Mouse (Mus musculus): ENCODE data around the gene Otud7a. TPM values are rescaled to one million over a fixed set of nuclear protein-coding genes. Genes with fewer than 3 reads are reported as not detected.

Gene Otud7a
- polyA plus RNA-seq, 1 experiment = not detected

DNA sequence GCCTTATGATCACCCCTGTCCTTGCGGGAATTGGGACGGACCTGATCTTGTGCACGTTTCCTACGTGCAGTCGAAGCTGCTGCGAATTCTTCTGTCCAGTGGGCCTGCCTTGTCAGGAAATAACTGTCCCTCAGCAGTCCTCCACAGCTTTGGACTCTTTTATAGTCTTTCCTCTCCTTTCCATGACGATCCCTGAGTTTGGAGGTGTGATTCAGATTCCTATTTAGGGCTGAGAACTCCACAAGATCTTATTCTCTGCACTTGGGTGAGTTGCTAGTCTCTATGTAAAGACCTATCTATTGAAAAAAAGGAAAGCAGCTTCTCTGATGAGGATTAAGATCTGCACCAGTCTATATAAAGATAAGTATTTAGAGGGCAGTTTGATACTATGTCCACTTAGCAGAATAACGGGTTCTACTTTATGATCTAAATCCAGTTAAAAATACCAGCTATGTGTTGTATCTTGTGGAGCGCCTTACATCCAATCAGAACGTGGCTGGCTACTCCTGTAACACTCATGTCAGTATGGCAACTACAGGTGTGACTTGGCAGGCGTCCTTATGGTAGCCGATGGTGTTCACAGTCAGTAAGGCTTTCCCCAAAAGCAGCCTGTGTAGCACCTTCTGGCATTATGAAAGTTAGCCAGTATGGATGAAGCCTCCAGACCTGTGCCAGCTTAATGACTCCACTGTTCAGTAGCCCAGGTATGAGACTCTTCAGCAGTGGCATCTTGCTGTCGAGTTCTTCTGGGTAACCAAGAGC is 274.8 kb downstream of the Otud7a start:
- no peak overlapping the region for H3K27ac ChIP-seq (replicated peaks; ENCODE audit: low read depth, low read length)
- no peak overlapping the region for H3K4me3 ChIP-seq (ENCODE audit: insufficient read depth, low read depth, low read length)
- no peaks in the 10 kb centered on the region for H3K4me1 ChIP-seq (ENCODE audit: control insufficient read depth, insufficient read depth, insufficient read length, low read length)

DNA sequence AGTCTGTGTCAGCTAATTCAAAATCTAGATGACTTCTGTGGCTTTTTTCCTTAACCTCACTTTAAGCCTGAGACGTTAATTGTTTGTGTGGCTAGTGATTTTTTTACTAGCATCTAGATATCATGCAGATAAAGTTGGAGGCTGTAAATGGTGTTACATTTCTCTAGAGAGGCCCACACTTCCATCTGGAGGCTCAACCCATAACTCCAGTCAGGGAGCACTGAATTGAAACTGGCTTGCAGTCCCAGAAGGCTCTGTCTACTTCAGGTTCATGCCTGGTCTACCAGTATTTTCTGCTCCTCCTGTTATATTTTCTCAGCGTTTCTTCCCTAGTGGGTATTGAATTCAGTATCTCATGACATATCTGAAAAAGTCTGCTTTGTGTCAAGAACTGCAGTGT is 276.1 kb downstream of the Otud7a start:
- no peak overlapping the region for H3K4me3 ChIP-seq (ENCODE audit: insufficient read depth, low read depth, low read length)
- no peaks in the 10 kb centered on the region for H3K4me1 ChIP-seq (ENCODE audit: control insufficient read depth, insufficient read depth, insufficient read length, low read length)
- no peak overlapping the region for H3K27ac ChIP-seq (replicated peaks; ENCODE audit: low read depth, low read length)

DNA sequence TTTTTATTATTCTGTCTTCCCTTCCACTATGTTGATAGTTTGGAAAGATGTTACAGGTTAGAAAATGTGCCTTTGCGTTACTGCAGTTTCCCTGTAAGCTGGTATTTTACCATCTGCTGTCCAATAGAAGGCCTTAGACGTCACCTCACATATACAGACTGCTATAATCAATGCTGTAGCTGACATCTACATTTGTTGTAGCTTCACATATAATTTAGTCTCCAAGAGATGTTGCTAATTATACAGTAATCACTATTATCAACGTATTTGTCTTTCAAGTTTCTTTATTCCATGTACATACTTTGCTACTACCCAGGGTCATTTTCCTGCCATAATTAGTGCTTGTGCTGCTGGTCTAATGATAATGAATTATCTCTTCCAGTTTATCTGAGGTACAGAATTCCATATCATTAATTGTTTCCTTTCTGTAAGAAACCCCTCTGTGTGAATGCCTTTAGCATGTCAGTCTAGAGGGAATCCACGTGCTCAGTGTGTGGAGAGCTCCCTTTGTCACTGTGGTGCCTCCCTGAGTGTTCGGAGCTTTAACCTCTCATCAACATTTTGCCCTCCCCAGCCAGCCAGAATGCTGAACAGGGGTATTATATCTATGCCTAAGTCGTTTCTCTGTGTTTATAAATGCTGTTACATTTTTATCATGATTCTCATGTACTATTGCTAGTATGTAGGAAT is 280.6 kb downstream of the Otud7a start:
- Histone ChIP-seq H3K4me1 (ENCODE audit: control insufficient read depth, insufficient read depth, insufficient read length, low read length) (no peaks in the 10 kb centered on the region), H3K27ac (replicated peaks; ENCODE audit: low read depth, low read length) (no peak overlapping the region), H3K4me3 (ENCODE audit: insufficient read depth, low read depth, low read length) (no peak overlapping the region)

DNA sequence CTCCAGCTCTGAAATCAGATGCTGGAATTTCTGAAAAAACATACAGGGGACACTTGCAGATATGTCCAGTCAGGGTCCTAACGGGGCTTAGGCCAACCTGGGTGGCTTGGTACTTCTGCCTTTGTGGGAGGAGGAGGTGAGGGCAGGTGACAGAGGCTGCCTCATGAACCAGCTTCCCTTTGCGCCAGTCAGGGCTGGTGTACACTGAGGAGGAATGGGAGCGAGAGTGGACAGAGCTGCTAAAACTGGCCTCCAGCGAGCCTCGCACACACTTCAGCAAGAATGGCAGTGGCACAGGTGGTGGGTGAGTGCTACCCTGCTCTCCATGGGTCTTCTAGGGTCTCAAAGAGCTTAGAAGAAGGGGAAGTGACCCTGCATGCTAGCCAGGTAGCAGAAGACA is 285.1 kb downstream of the Otud7a start:
- Histone ChIP-seq H3K27ac (replicated peaks; ENCODE audit: low read depth, low read length) (no peak overlapping the region), H3K4me3 (ENCODE audit: insufficient read depth, low read depth, low read length) (no peak overlapping the region), H3K4me1 (ENCODE audit: control insufficient read depth, insufficient read depth, insufficient read length, low read length) (no peaks in the 10 kb centered on the region)

DNA sequence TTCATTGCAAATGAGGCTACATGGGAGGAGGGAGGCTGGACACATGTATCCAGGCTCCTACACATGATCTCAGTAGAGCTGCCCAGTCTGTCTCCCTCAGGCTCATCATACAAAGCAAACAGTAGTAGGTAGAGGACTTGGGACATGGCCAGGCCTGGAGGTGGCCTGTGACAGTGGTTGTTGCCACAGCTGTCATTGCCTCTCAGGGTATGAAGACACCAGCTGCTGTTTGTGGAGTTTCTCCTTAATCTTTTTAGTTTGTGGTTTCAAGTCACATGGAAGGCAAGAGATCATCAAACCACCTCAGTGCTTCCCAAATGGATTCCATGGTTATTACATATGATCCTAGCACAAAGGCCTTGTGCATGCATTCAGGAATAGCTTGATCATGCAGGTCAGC is 285.5 kb downstream of the Otud7a start:
- no peak overlapping the region for H3K27ac ChIP-seq (replicated peaks; ENCODE audit: low read depth, low read length)
- no peaks in the 10 kb centered on the region for H3K4me1 ChIP-seq (ENCODE audit: control insufficient read depth, insufficient read depth, insufficient read length, low read length)
- H3K4me3 ChIP-seq (ENCODE audit: insufficient read depth, low read depth, low read length) = no peak overlapping the region

DNA sequence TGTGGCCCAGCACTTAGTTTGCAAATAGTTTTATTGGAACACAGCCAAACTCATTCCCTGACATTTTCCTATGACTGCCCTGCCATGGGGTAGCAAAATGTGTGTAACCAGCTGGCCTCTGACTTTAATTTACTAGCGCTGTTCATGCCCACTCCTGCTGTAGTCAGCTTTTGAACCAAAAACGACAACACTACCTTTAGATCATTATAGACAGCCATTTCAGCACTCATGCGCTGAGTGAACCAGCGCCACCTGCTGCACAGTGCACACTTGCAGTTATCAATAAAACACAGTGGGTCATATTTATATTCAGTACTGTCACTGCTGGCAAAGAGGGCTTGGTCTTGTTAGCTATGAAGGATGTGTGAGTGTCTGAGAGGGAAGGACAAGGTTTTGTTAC is 293.2 kb downstream of the Otud7a start:
- no peaks in the 10 kb centered on the region for H3K4me1 ChIP-seq (ENCODE audit: control insufficient read depth, insufficient read depth, insufficient read length, low read length)
- no peak overlapping the region for H3K4me3 ChIP-seq (ENCODE audit: insufficient read depth, low read depth, low read length)
- no peak overlapping the region for H3K27ac ChIP-seq (replicated peaks; ENCODE audit: low read depth, low read length)

DNA sequence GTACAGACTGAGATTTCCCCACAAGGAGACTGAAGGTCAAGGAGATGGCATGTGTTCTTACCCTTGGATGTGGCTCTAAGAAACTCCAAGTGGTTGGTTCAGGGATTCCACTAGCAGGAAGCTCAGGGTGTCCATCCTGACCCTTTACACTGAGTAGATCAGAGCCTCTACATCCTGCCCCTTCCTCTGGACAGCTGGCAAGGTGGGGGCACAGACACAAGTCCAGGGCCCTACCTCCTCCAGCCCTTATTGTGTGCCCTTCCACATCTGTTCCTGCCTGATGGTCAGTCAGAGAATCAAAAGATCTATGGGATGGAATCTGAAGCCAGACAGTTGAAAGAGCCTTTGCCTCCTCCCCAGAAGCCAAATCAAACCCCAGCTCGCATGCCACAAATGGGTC is 293.6 kb downstream of the Otud7a start:
- no peaks in the 10 kb centered on the region for H3K4me1 ChIP-seq (ENCODE audit: control insufficient read depth, insufficient read depth, insufficient read length, low read length)
- no peak overlapping the region for H3K27ac ChIP-seq (replicated peaks; ENCODE audit: low read depth, low read length)
- no peak overlapping the region for H3K4me3 ChIP-seq (ENCODE audit: insufficient read depth, low read depth, low read length)

DNA sequence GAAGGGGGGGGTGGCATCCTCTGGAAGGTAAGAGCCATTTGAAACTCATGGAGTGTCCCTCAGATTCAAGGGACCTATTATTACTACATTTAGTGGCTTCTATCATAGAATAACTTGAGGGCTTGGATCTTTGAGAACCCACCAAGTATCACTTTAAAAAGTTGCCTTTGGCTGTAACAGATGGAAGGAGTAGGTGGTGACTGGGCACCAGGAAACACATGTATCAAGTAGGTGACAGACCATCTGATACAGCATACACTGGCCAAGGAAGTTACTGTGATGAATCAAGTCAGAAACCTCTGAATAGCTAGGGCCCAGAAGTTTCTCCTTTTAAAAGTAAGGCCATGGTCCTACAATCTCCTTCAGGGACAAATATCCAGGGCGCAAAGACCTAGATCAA is 298.6 kb downstream of the Otud7a start:
- no peak overlapping the region for H3K4me3 ChIP-seq (ENCODE audit: insufficient read depth, low read depth, low read length)
- H3K4me1 ChIP-seq (ENCODE audit: control insufficient read depth, insufficient read depth, insufficient read length, low read length) = no peaks in the 10 kb centered on the region
- H3K27ac ChIP-seq (replicated peaks; ENCODE audit: low read depth, low read length) = no peak overlapping the region

DNA sequence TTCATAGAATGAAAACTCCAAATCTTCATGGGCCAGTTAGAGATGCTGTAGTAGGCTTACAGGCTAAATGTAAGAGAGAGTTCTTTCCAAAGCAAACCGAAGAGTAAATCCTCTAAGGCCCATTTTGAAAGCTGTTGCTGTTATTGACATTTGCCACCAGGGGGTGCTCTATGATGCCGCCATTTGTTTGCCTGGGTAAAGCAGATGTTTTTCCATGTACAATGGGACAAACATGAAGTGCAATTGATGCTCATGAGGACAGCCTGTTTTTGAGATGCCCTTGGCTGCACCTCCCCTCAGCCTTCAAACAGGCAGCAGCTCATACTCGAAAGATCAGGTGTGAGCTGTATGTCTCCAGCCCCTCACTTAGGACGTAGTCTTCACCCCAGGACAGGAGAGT is 307.5 kb downstream of the Otud7a start:
- H3K4me3 ChIP-seq (ENCODE audit: insufficient read depth, low read depth, low read length) = no peak overlapping the region
- H3K4me1 ChIP-seq (ENCODE audit: control insufficient read depth, insufficient read depth, insufficient read length, low read length) = peaks cover 5% of the 10 kb centered on the region; the same call in 1 of the 2 replicates
- no peak overlapping the region for H3K27ac ChIP-seq (replicated peaks; ENCODE audit: low read depth, low read length)

DNA sequence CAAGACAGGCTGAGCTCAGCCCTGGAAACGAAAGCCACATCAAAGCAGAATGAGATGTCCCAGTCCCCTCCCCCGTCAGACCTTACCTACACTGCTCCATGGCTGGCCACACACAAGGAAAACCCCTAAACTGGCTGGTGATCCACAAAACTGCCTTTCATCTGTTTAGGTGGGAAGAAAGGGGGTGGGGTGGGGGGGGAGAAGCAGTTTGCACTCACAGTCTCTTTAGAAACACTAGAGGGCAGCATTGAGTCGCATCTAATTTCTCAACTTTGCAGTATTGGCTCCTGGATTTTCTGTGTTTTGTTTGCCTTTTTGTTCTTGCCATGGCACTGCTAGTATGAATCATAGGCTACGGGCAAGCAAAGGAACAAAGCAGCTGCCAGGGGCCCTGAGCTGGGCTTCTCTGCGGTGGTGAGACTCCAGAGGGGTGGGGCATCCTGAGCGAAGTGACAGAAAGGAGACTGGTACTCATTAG is 308.8 kb downstream of the Otud7a start:
- H3K27ac ChIP-seq (replicated peaks; ENCODE audit: low read depth, low read length) = no peak overlapping the region
- peaks cover 5% of the 10 kb centered on the region; the same call in 1 of the 2 replicates for H3K4me1 ChIP-seq (ENCODE audit: control insufficient read depth, insufficient read depth, insufficient read length, low read length)
- H3K4me3 ChIP-seq (ENCODE audit: insufficient read depth, low read depth, low read length) = peak overlapping the region; percentile 11; the same call in 1 of the 2 replicates

DNA sequence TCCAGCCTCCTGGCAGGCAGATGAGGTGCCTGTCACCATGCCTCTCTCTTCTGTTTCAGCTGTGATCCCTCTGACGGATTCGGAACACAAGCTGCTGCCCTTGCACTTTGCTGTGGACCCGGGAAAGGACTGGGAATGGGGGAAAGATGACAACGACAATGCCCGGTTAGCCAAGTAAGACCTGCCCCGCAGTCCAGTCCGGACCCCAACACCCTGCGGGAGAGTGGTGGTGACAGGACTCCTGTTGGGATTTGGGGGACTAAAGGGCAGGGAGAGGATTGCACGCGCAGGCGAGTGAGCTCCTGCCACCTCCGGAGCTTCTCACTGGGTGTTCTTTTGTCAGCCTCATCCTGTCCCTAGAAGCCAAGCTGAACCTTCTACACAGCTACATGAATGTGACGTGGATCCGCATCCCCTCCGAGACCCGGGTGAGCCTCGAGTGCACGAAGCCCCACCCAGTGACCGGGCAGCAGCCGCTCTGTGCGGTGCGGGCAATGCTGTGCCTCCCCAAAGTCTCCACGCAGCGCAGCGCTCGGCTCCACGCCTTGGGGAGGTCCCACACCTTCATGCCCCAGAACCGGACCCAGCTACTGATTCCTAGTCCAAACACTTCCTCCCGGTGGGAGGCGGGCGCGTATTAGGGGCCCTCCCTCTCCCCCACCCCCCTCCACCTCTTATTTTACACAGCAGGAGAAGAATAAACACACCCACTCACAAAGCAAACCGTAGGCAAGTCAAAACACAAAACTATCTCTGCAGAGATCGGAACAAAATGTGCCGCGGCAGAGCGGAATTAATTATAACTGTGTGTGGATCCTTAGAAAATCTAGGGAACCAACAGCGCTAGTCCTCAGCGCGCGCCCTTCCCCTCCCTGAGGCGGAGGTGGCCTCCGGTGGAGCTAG is 310.3 kb downstream of the Otud7a start:
- Histone ChIP-seq H3K4me1 (ENCODE audit: control insufficient read depth, insufficient read depth, insufficient read length, low read length) (peaks cover 5% of the 10 kb centered on the region; the same call in 1 of the 2 replicates), H3K27ac (replicated peaks; ENCODE audit: low read depth, low read length) (no peak overlapping the region), H3K4me3 (ENCODE audit: insufficient read depth, low read depth, low read length) (peak overlapping the region; percentile 63)

DNA sequence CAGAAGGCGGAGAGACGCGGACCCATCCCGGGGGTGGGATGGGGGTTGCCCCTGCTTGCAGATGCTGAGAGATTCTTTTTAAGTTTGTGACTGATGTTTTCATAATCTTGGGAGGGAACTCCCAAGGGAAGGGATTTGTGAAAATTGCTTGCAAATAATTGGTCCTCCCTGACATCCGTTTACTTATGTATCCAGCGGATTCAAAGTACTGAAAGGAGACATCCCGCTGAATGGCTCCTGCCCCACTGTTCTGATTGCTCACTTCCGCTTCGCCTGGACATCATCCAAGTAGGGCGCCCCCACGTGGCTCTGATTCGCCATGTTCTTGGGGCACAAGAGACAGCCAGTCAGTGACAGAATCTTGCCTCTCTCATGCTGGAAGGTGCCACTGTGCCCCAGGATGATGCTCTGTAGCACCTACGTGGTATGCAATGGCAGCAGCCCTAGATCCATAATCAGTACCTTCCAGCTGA is 311.0 kb downstream of the Otud7a start:
- Histone ChIP-seq H3K4me1 (ENCODE audit: control insufficient read depth, insufficient read depth, insufficient read length, low read length) (peaks cover 5% of the 10 kb centered on the region; the same call in 1 of the 2 replicates), H3K27ac (replicated peaks; ENCODE audit: low read depth, low read length) (no peak overlapping the region), H3K4me3 (ENCODE audit: insufficient read depth, low read depth, low read length) (peak overlapping the region; percentile 63)

DNA sequence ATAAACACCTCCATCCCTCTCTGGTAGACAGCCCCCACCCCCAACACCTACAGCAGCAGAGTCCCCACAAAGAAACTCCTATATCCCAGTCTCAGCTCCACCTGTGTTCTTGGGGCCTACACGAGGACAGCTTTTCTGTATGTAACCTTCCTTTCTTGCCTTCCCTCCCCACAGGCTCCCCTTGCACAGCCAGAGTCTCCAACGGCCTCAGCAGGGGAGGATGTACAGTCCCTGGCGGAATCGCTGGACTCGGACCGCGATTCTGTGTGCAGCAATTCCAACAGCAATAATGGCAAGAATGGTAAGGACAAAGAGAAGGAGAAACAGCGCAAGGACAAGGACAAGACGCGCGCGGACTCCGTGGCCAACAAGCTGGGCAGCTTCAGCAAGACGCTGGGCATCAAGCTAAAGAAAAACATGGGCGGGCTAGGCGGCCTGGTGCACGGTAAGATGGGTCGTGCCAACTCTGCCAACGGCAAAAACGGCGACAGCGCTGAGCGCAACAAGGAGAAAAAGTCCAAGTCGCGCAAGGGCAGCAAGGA is 312.7 kb downstream of the Otud7a start:
- Histone ChIP-seq H3K27ac (replicated peaks; ENCODE audit: low read depth, low read length) (no peak overlapping the region), H3K4me1 (ENCODE audit: control insufficient read depth, insufficient read depth, insufficient read length, low read length) (peaks cover 5% of the 10 kb centered on the region; the same call in 1 of the 2 replicates), H3K4me3 (ENCODE audit: insufficient read depth, low read depth, low read length) (no peak overlapping the region)

DNA sequence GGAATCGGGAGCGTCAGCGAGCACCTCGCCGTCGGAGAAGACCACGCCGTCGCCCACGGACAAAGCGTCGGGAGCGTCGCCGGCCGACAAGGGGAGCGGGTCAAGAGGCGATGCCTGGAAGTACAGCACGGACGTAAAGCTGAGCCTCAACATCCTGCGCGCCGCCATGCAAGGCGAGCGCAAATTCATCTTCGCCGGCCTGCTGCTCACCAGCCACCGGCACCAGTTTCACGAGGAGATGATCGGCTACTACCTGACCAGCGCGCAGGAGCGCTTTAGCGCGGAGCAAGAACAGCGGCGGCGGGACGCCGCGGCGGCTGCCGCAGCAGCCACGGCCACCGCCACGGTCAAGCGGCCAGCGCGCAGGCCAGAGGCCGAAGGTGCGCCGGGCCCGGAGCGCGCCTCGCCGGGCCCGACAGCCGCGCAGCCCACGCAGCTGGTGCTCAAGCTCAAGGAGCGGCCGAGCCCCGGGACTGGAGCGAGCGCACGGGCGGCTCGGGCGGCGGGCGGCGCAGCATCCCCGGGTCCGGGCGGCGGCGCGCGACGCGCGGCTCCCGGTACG is 313.2 kb downstream of the Otud7a start:
- Histone ChIP-seq H3K27ac (replicated peaks; ENCODE audit: low read depth, low read length) (no peak overlapping the region), H3K4me3 (ENCODE audit: insufficient read depth, low read depth, low read length) (peak overlapping the region; percentile 20; the same call in 1 of the 2 replicates)

More for the DNA sequence above, 313.2 kb downstream of the Otud7a start:
- peaks cover 5% of the 10 kb centered on the region; the same call in 1 of the 2 replicates for H3K4me1 ChIP-seq (ENCODE audit: control insufficient read depth, insufficient read depth, insufficient read length, low read length)
